Mouse (Mus musculus) ES-E14 (cell line): Measurements from ENCODE around the gene Mien1. TPM values are rescaled to one million over a fixed set of nuclear protein-coding genes. Genes with fewer than 3 reads are reported as not detected.

Experiments used
- DNase-seq: peaks from one replicate; pipeline ENCODE4 v3.0.0-alpha.2; 2013; ENCODE audit warnings: low read depth, low spot score
- H3K27ac ChIP-seq: 2 replicates; pipeline ENCODE4 v1.5.1; 2012; ENCODE audit warnings: low read depth, mild to moderate bottlenecking, low read length, moderate library complexity, mixed read lengths; ENCODE audit not compliant: poor library complexity, insufficient read depth, severe bottlenecking
- H3K36me3 ChIP-seq: 2 replicates; pipeline ENCODE4 v1.6.1; 2012; ENCODE audit warnings: mild to moderate bottlenecking, low read length, moderate library complexity, mixed read lengths; ENCODE audit not compliant: control insufficient read depth, poor library complexity, insufficient read depth, severe bottlenecking
- H3K4me1 ChIP-seq, 2 experiments: fragments of 150-350 bp in 1 of 2; sonication (generic) in 1 of 2; 2 replicates each; pipeline ENCODE4 v1.6.1; 2012; ENCODE audit warnings: low read length in 2 of 2, mild to moderate bottlenecking in 1 of 2, mixed read lengths in 1 of 2; ENCODE audit not compliant: control insufficient read depth in 2 of 2, insufficient read depth in 2 of 2, poor library complexity in 1 of 2
- H3K4me3 ChIP-seq, 2 experiments: fragments of 150-350 bp in 1 of 2; sonication (generic) in 1 of 2; 2 replicates each; pipeline ENCODE4 v1.5.1; 2012; ENCODE audit warnings: low read length in 2 of 2, low read depth in 1 of 2, mild to moderate bottlenecking in 1 of 2, mixed read lengths in 1 of 2; ENCODE audit not compliant: insufficient read depth in 1 of 2, poor library complexity in 1 of 2, severe bottlenecking in 1 of 2
- H3K9ac ChIP-seq: 2 replicates; pipeline ENCODE4 v1.6.1; 2012; ENCODE audit warnings: low read depth, mild to moderate bottlenecking, low read length, mixed read lengths; ENCODE audit not compliant: poor library complexity, insufficient read depth, severe bottlenecking
- H3K9me3 ChIP-seq: fragments of 150-350 bp; sonication (generic); 2 replicates; pipeline ENCODE4 v1.6.1; 2012; ENCODE audit warnings: low read depth, mild to moderate bottlenecking, low read length; ENCODE audit not compliant: control insufficient read depth, insufficient read depth
- CHD2 ChIP-seq: IDR thresholded peaks from 2 replicates; pipeline ENCODE4 v1.6.1; 2014; ENCODE audit warnings: mild to moderate bottlenecking, low read depth, low read length, inconsistent platforms
- HCFC1 ChIP-seq: IDR thresholded peaks from 2 replicates; pipeline ENCODE4 v1.6.1; 2012; ENCODE audit warnings: low read length, inconsistent platforms, borderline replicate concordance; ENCODE audit not compliant: insufficient read depth
- MAFK ChIP-seq: IDR thresholded peaks from 2 replicates; pipeline ENCODE4 v1.6.1; 2014; ENCODE audit warnings: mild to moderate bottlenecking, low read depth, low read length, inconsistent platforms; ENCODE audit not compliant: insufficient read depth
- ZC3H11A ChIP-seq: IDR thresholded peaks from 2 replicates; pipeline ENCODE4 v1.6.1; 2012; ENCODE audit warnings: low read depth, mild to moderate bottlenecking, inconsistent platforms, low read length, borderline replicate concordance
- ZNF384 ChIP-seq: IDR thresholded peaks from 2 replicates; pipeline ENCODE4 v1.6.1; 2012; ENCODE audit warnings: low read depth, low read length, inconsistent platforms
- in situ Hi-C, 2 experiments: fragments of 600-800 bp; cut with MboI; formaldehyde crosslinking; loops; one replicate each; pipeline ENCODE4 v1.15.1; 2025; ENCODE audit warnings: low sequenced_read_pairs in 2 of 2, inconsistent platforms in 1 of 2; ENCODE audit not compliant: unreplicated experiment in 2 of 2
- total RNA-seq: library from RNA; depleted of rRNA; stranded (reverse); fragments of 300-350 nt; gene quantifications from 2 replicates; pipeline ENCODE4 v1.2.3, GENCODE M21; 2012

Gene Mien1
- total RNA-seq, 1 experiment, result 52.5 TPM

- peak within 1 kb of the TSS; percentile 91 for H3K9ac ChIP-seq
- H3K36me3 ChIP-seq, result no peaks in the 10 kb centered on the region
- DNase-seq, result peak; percentile 92
- H3K27ac ChIP-seq, result peak within 1 kb of the TSS; percentile 88
- H3K4me3 ChIP-seq, result peak within 1 kb of the TSS; percentile 76 to 87
- peak; percentile 60; the same call in 1 of the 2 replicates for TF ChIP-seq HCFC1
- TF ChIP-seq MAFK, result no peak
- no peak for TF ChIP-seq ZNF384
- in situ Hi-C loops, result no loop called here
- H3K9me3 ChIP-seq, result no peaks in the 10 kb centered on the region
- peaks cover 0 to 5% of the 10 kb centered on the region in 2 experiments; a peak in 1 of 4 replicates for H3K4me1 ChIP-seq
These were observed 38.5 kb downstream of the Mien1 start, which contains the start of gene Pgap3 for GRCm38 (mm10) chr11:98400161-98400726. Gene Pgap3 (minus strand): TSS chr11:98400490.

- Histone ChIP-seq H3K36me3 (no peaks in the 10 kb centered on the region), H3K9me3 (no peaks in the 10 kb centered on the region), H3K9ac (no peak overlapping the region), H3K4me3 (no peak overlapping the region), H3K27ac (no peak overlapping the region), H3K4me1 (peaks cover 0 to 8% of the 10 kb centered on the region in 2 experiments; a peak in 1 of 4 replicates)
- no peak for TF ChIP-seq CHD2
- TF ChIP-seq HCFC1, result no peak
- no peak for TF ChIP-seq ZNF384
- TF ChIP-seq MAFK, result no peak
- no peak for TF ChIP-seq ZC3H11A
- in situ Hi-C loops, result no loop called here
- no peak for DNase-seq
These were observed 40.8 kb downstream of the Mien1 start for GRCm38 (mm10) chr11:98397946-98398345.

GRCm38 (mm10) chr11:98395041-98395440 lies 43.8 kb downstream of the Mien1 start:
- Histone ChIP-seq H3K27ac (no peak overlapping the region), H3K9me3 (no peaks in the 10 kb centered on the region), H3K9ac (no peak overlapping the region), H3K4me1 (peaks cover 0 to 26% of the 10 kb centered on the region in 2 experiments; a peak in 1 of 4 replicates), H3K36me3 (no peaks in the 10 kb centered on the region), H3K4me3 (no peak overlapping the region)
- TF ChIP-seq ZC3H11A (no peak), HCFC1 (no peak), MAFK (no peak), ZNF384 (no peak), CHD2 (no peak)
- in situ Hi-C loops, result no loop called here
- no peak for DNase-seq

GRCm38 (mm10) chr11:98394301-98394700 lies 44.5 kb downstream of the Mien1 start:
- no peaks in the 10 kb centered on the region for H3K36me3 ChIP-seq
- no peak for DNase-seq
- peaks cover 0 to 24% of the 10 kb centered on the region in 2 experiments; a peak in 1 of 4 replicates for H3K4me1 ChIP-seq
- no peaks in the 10 kb centered on the region for H3K9me3 ChIP-seq
- in situ Hi-C loops, result no loop called here
- no peak overlapping the region for H3K27ac ChIP-seq
- no peak overlapping the region for H3K9ac ChIP-seq
- no peak overlapping the region for H3K4me3 ChIP-seq
- TF ChIP-seq HCFC1 (no peak), ZC3H11A (no peak), MAFK (no peak), CHD2 (no peak), ZNF384 (no peak)
